In genomic region chr1:51681872-51682271, GRCm38 (mm10) we compare ENCODE assay signal across 21 mouse cellular contexts.
DNase-seq lines count a peak whose midpoint lies in the region; ATAC-seq lines count a peak whose summit lies in the region.
"Had no signal": no experiment of that assay in that cellular context is flagged by ENCODE, and none has a peak within 500 bp of the region (broad histone marks: within the 10 kb centered on the region; RNA-seq: fewer than 3 reads in every experiment).

No protein-coding gene starts in this region.

- H3K36me3 ChIP-seq in midbrain, embryonic 11.5 days (ENCODE audit: control insufficient read depth, insufficient read depth, low read length): no peaks in the 10 kb centered on the region
- no peaks in the 10 kb centered on the region for H3K36me3 ChIP-seq in midbrain, embryonic 16.5 days (ENCODE audit: control insufficient read depth, insufficient read depth, low read length)
- H3K36me3 ChIP-seq: embryonic facial prominence, embryonic 10.5 days; embryonic facial prominence, embryonic 12.5 days; forebrain, embryonic 15.5 days; G1E had no signal

- no peaks in the 10 kb centered on the region for H3K4me1 ChIP-seq in midbrain, embryonic 11.5 days (ENCODE audit: control insufficient read depth, insufficient read depth, low read length)
- no peaks in the 10 kb centered on the region for H3K4me1 ChIP-seq in midbrain, embryonic 16.5 days (ENCODE audit: control insufficient read depth, insufficient read depth, low read length)
- H3K4me1 ChIP-seq: forebrain, embryonic 13.5 days; forebrain, embryonic 15.5 days had no signal

- H3K4me2 ChIP-seq in midbrain, embryonic 11.5 days: no peak overlapping the region
- no peak overlapping the region for H3K4me2 ChIP-seq in midbrain, embryonic 16.5 days (ENCODE audit: low read length)
- H3K4me2 ChIP-seq: embryonic facial prominence, embryonic 12.5 days; forebrain, embryonic 13.5 days; forebrain, embryonic 15.5 days had no signal

- no peak overlapping the region for H3K9ac ChIP-seq in midbrain, embryonic 11.5 days (ENCODE audit: low read length)
- H3K9ac ChIP-seq in midbrain, embryonic 16.5 days (ENCODE audit: low read depth, low read length): no peak overlapping the region
- H3K9ac ChIP-seq: embryonic facial prominence, embryonic 12.5 days; forebrain, embryonic 13.5 days; forebrain, embryonic 15.5 days; forebrain, postnatal 0 days had no signal

- H3K4me3 ChIP-seq in midbrain, embryonic 11.5 days (ENCODE audit: low read depth, low read length): no peak overlapping the region
- H3K4me3 ChIP-seq in midbrain, embryonic 16.5 days (ENCODE audit: low read depth, low read length): no peak overlapping the region
- H3K4me3 ChIP-seq: embryonic facial prominence, embryonic 10.5 days; embryonic facial prominence, embryonic 12.5 days; forebrain, embryonic 13.5 days; forebrain, embryonic 15.5 days had no signal

- no peak overlapping the region for H3K27ac ChIP-seq in midbrain, embryonic 11.5 days (ENCODE audit: low read depth, low read length)
- H3K27ac ChIP-seq in midbrain, embryonic 16.5 days (ENCODE audit: low read length): no peak overlapping the region
- H3K27ac ChIP-seq: embryonic facial prominence, embryonic 10.5 days; embryonic facial prominence, embryonic 12.5 days; forebrain, embryonic 13.5 days; forebrain, embryonic 15.5 days had no signal

- no peaks in the 10 kb centered on the region for H3K9me3 ChIP-seq in midbrain, embryonic 11.5 days (ENCODE audit: control insufficient read depth, low read length)
- H3K9me3 ChIP-seq in midbrain, embryonic 16.5 days (replicated peaks; ENCODE audit: control insufficient read depth, low read length, poor library complexity, severe bottlenecking): no peaks in the 10 kb centered on the region
- H3K9me3 ChIP-seq: embryonic facial prominence, embryonic 10.5 days; embryonic facial prominence, embryonic 12.5 days; forebrain, embryonic 13.5 days; forebrain, embryonic 15.5 days; G1E had no signal

- DNase-seq in midbrain, embryonic 11.5 days (ENCODE audit: low spot score, missing footprints): peak; percentile 78
- DNase-seq in ES-CJ7 (ENCODE audit: low read depth, low spot score): peak; percentile 53
- DNase-seq in R1 (ENCODE audit: low read depth, low spot score): peak; percentile 27
- DNase-seq in cerebellum, postnatal 25 days: no peak
- DNase-seq in right cerebral cortex, adult 18-20 months: no peak
- DNase-seq: adrenal gland, adult 2 months; adrenal gland, postnatal 10 days; adrenal gland, postnatal 25 days; cerebellum, adult 11 months; cerebellum, adult 18-20 months; cerebellum, adult 8-10 months; cerebellum, adult 9-11 months; cerebellum, postnatal 14 days; forebrain, postnatal 0 days had no signal

- ATAC-seq in midbrain, embryonic 11.5 days (ENCODE audit: low FRiP score): no peak
- ATAC-seq in midbrain, embryonic 16.5 days: no peak
- ATAC-seq: forebrain, embryonic 13.5 days; forebrain, embryonic 15.5 days; forebrain, postnatal 0 days; Patski had no signal

- no peaks in the 10 kb centered on the region for H3K27me3 ChIP-seq in midbrain, embryonic 11.5 days (ENCODE audit: control insufficient read depth, insufficient read depth, low read length)
- H3K27me3 ChIP-seq in midbrain, embryonic 16.5 days (ENCODE audit: control insufficient read depth, insufficient read depth, low read depth, low read length): no peaks in the 10 kb centered on the region
- H3K27me3 ChIP-seq: embryonic facial prominence, embryonic 12.5 days; forebrain, embryonic 13.5 days; forebrain, embryonic 15.5 days had no signal

Comparison
In these comparisons a context has a peak if more than half of its experiments do, and no peak if none do; other contexts are left out.
1. DNase-seq: peak in midbrain, embryonic 11.5 days (single experiment), ES-CJ7 (single experiment) and R1 (single experiment); none in cerebellum, postnatal 25 days (0 of 2) and right cerebral cortex, adult 18-20 months (single experiment).